Mouse (Mus musculus) ovary, postnatal 10 days (tissue): ENCODE results near the gene Adgrg3.
"Not testable (repeated sequence)": the region's sequence is repeated elsewhere in the genome, so short reads cannot be mapped to it uniquely, and the experiment has no call there.

Experiments
- DNase-seq: peaks from one replicate; pipeline ENCODE4 v3.0.0; 2022; ENCODE audit warnings: low spot score

Adgrg3 gene

DNA sequence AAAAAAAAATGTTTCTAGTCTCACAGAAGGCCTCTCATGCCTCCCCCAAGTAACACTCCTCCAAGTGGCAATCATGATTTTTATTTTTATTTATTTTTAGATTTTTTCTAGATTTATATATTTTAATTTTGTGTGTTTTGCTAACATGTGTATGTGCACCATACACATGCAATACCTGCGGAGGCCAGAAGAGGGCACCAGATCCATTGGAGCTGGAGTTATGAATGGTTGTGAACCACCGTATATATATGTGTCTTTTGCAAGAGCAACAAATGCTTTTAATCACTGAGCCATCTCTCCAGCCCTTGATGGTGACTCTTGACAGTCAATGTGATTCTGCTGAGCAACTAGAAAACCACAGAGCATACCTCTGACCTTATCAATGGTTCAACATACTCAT, 7.9 kb downstream of the Adgrg3 start:
- DNase-seq = no peak

DNA sequence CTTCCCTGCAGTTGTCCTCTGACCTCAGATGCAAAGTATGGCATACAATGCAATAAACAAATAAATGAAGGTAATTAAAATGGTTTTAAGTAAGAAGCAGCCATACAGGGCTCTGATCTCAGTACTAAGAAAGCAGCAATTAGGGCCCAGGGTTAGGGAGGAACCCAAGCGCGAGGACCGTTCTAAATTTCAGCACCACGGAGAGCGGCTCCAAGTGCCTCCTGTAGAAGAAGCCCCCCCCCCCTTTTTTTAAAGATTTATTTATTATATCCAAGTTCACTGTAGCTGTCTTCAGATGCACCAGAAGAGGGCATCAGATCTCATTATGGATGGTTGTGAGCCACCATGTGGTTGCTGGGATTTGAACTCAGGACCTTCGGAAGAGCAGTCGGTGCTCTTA, 10.9 kb downstream of the Adgrg3 start:
- DNase-seq = not testable (repeated sequence)

DNA sequence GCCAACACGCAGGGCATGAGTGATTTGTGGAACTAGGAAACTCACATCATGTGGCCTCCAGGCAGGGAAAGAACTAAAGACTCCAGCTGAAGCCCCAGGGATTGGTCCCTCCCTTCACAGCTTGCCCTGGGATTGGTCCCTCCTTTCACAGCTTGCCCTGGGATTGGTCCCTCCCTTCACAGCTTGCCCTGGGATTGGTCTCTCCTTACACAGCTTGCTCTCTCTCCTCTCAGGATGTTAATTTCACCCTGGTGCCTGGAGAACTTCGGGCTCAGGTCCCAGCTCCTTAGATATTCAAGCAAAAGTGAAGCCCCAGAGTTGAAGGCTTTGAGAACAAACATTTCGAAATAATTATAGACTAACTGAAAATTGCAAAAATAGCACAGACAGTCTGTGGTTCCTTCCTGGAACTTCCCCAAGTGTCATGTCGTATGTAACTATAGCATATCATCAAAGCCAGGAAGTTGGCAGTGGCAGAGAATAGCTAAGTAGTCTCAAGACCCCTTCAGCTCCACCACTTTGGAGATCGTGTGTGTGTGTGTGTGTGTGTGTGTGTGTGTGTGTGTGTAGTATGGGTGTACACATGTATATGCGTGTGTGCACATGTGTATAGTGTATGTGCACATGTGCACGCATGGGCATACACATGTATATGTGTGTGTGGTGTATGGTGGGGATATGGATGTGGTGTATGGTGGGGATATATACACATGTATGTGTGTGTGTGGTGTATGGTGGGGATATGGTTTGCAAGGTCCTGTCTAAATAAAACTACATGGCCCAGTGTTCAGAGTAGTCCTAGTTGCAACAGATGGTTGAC, 19.8 kb downstream of the Adgrg3 start:
- no peak for DNase-seq

DNA sequence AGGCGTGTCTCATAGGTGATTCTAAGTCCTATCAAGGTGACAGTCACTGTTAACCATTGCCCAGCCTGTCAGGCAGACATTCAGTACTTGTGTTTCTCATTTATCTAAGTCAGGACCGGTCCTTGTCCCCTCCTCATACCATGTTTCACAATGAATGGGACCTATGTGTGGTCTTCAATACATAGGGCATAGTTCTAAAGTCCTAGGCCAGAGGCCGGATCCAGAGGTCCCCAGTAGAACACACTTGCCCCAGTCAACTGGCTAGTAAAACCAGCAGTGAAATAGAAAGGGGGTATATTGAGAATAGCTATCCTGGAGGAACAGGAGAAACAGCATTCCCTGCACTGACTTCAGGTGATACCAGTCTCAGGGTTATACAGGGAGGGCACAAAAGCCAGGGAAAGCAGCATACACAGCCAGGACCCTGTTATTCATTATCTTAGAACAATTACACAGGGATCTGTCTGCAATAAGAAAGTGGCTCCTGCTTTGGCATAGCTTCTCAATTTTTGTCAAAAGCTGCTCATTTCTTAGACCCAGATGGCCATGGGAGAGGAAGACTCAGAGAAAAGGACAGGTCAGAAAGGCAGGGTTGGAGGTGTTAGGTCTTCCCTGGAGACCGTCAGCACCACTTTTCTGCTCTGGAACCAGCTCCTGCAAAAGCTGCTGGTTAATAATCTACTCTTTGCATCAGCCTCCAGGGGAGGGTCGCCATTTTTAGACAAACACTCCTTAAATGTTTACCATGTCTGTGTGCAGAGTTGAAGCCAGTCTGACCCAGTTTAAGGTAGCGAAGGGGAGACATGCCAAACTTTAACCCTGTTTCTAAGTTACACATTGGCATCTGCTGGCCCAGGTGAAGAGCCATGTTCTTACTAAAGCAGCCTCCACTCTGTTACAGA, 24.6 kb downstream of the Adgrg3 start:
- DNase-seq = no peak

DNA sequence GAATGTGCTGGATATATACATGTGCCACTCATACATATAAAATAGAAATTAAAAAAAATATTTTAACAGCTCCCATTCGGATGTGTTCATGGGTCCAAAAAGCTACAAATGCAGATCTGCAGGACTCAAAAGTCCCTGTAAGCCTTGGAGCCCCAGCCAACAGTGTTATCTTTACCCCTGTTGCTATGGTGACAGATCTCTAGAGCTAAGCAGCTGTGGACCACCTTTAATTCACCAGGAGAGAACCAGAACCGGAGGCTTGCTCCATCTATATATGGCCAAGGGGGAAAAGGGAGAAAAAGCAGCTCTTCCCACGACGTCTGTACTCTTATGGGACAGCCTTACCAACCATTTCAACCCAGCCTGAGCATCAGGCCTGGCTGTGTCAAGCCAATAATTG, 27.3 kb downstream of the Adgrg3 start:
- no peak for DNase-seq

DNA sequence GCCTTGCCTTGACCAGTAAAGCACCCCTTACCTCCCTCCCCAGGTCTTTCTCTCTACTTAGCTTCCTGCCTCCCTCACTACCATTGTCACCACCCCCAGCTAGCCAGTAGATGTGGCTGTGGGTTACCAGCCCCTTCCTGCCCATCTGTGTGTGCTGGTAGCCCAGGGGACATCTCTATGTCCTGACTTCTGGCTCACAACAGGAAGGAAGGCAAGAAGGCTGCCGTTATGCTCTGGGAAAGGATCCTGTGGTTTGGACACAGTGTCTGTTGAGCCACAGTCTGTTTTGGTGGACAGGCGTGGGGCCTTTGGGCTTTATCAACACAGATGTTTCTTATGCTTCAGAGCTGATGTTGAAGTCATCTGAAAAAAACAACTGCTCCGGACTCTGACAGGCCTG, 29.5 kb downstream of the Adgrg3 start:
- no peak for DNase-seq

DNA sequence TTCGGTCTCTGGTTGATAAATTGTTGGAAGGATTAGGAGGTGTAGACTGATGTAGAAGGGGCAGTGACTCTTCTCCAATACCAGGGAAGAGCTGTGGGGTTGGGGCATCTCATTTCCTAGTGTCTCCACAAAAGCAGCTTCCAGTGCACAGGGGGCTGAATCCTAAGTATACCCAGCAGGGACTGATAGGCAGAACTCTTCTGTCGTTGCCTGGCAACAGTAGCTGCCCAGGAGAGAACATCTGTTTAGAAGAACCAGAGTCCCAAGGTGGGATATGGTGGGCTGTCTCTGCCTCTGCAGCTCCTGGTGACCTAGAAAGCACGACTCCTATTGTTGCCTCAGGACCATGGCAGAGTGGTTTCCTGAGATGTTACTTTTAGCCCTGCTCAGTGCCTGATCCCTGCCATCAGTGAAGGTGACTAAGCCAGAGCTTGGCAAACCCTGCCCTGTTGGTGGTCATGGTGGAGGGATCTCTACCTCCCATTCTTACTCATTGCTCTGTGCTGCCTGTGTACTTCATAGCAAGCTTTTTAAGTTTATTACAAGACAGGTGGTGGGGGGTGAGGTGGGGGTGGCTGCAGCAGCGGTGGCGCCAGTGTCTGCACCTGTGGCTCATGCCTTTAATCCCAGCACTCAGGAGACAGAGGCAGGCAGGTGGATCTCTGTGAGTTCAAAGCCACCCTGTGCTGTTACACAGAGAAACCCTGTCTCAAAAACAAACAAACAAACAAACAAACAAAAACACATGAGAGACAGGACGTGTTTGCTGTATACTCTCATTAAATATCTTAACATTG, 30.6 kb downstream of the Adgrg3 start:
- DNase-seq = no peak

DNA sequence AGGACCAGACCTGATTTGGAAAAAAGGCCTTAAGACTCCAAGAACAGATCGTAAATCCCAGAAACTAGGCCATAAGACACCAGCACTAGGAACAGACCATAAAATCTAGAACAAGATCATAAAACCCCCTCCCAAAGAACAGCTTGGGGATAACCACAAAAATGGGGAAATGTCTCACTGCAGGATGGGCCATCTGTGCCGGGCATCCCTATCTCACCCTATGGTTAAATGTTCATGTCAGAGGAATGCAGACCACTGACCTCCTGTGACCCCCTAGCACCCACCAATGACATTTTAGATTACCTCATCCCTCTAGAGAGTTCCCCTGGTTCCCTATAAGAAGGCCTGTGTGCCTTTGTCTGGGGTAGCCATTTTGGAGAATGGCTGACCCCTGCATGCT, 32.1 kb downstream of the Adgrg3 start:
- DNase-seq = no peak

DNA sequence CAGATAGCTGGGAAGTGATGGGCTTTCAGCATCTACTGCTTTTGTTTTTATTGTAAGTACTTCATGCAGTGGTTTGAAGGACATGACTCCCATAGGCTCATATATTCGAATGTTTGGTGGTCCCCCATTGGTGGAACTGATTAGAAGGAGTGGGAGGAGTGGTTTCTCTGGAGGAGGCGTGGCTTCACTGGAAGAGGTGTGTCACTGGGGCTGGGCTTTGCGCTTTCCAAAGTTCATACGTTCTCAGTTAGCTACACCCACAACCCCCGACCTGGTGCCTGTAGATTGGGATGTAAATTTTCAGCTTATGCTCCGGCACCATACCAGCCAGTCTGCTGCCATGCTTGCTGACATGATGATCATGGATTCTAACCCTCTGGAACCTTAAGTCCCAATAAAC, 36.9 kb downstream of the Adgrg3 start:
- DNase-seq = no peak

DNA sequence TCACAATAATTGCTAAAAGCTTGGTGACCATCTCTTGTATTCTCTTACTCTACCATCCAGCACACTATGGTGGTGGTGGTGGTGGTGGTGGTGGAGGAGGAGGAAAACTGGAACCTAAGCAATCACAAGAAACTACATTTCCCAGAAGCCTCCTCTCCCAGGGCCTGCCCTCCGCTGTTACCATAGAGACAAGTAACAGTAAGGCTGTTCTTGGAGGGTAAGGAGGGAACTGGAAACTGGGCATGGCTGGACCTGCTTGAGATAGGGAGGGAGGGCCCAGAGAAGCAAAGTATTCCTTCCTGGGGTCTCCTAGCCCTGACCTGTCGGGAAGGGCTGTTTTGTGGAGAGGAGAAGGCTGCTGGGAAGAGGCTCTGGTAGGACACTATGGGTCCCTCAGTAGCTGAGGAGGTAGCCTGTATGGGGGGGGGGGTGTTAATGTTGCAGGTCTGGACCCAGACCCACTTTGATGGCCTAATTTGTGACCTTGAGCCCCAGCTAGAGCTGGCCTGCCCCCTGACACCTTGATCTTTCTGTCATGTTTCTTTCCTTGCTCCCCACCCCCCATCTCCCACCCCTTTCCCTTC, 37.5 kb downstream of the Adgrg3 start, which contains the start of gene Drc7:
Gene Drc7 (plus strand): TSS at position 177 of the 584 bp plus-strand sequence.
- DNase-seq = no peak

DNA sequence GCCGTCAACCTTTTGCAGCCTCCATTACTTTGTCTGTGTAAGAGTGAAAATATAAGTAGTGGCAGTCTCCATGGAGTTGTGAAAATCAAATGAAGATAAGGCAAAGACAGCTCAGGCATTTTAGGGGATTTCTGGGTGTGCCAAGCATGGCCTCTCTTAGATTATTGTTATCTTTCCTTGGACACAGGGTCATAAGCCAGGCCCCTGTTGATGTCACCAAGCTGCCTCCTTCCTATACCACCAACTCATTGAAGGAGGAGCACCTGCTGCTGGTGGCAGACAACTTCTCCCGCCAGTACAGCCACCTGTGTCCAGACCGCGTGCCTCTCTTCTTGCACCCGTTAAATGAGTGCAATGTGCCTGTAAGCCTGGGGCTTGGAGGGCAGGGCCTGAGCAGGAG, 38.9 kb downstream of the Adgrg3 start:
- DNase-seq = no peak

DNA sequence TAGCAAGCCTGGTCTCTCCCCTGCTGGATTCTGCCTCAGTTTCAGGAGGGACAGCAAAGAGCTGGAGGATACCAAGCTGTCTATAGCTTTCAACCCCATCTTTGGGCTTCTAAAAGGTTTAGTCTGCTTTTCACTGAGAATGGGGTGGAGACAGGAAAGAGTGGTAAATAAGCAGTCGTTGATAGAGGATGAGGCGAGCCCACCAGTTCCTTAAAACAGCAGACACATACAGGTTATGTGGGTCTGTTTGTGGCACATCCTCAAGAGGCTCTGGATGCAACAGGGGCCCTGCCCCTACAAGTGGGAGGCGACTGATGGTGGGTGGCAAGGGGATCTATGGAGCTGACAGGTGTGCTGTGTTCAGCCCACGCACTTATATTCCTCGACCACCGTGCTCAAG, 41.2 kb downstream of the Adgrg3 start:
- no peak for DNase-seq

DNA sequence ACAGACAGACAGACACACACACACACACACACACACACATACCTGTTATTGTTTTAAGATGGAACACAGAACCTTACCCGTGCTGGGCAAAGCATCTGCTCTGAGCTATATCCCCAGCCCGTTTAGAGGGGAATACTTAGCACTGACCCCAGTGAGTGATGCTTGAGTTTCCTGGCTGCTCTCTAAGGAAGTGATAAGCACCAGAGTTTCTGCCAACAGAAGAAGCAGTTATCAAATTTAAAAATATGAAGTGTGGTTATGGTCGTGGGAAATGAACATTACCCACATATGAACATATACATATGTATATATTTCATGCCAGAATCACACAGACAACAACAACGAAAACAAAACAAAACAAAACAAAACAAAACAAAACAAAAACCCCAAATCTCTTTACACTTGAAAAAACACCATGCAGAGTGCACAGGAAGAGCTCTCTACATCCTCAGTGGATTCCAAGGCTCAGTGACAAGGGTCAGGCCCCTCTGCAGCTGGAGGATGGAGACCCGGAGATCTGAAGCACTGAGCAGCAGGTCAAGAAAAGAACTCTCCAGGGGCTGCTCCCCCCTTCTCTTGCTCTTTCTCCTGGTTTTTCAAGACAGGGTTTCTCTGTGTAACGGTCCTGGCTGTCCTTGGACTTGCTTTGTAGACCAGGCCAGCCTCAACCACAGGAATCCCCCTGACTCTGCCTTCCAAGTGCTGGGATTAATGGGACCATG, 42.5 kb downstream of the Adgrg3 start:
- DNase-seq = no peak

DNA sequence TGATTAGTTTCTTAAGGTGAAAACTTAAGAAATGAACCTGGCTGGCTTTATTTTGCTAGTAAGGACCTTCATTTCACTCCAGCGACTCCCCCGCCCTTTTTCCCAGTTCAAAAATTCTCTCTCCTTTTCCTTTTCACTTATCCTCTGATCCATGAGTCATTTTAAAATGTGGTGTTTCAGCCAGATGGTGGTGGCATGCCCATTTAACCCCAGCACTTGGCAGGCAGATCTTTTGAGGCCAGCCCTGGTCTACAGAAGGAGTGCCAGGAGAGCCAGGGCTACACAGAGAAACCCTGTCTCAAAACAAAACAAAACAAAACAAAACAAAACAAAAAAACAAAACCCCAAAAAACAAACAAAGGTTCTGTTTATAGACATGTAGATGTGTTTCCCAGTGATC, 47.0 kb downstream of the Adgrg3 start:
- no peak for DNase-seq

DNA sequence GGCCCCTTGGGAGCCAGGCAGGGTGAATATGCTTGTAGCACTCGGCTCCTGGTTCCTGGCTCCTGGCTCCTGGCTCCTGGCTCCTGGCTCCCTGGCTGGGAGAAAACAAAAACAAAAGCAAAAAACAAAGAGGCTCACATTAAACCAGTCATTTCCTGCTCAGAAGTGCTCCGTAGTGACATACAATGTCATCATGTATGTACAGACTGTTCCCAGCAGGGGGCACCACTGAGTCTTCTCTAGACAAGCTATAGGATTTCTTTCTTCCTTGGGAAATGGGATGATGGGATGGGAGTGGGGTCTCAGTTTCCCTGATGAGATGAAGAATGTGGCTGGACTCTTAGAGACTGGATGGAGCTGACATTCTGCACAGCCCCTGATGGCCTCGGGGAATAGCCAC, 50.1 kb downstream of the Adgrg3 start:
- no peak for DNase-seq

DNA sequence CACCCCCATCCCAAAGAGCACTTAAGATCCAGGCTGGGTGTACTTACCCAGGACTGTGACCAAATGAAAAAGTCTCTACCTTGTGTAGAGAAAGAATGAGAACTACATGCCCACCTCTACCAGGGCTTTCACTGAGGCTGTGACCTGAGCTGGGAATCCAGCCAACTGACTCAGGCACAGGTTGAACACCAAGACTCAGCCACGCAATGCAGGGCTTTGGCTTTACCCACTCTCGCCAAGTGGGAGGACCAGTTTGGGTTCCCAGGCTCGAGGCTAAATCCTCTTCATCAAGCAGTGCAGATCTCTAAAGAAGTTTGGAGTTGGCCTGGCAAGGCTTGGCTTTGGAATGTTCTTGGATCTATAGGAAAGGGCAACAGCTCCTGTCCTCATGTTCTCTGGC, 58.0 kb downstream of the Adgrg3 start:
- DNase-seq = no peak

DNA sequence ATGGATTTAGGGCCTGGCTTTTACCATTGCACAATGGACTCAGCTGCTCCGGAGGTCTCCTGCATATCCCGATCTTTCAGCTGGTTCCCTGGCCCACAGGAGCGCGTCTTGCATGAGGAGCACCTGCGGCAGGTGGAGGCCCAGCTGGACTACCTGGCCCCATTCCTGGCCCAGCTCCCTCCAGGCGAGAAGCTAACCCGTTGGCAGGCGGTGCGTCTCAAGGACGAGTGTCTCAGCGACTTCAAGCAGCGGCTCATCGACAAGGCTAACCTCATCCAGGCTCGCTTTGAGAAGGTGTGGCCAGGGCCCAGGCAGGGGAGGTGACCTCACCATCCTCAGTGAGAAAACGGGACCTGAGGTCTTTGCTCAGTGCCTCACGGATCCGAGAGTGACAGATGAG, 58.7 kb downstream of the Adgrg3 start:
- DNase-seq = no peak

DNA sequence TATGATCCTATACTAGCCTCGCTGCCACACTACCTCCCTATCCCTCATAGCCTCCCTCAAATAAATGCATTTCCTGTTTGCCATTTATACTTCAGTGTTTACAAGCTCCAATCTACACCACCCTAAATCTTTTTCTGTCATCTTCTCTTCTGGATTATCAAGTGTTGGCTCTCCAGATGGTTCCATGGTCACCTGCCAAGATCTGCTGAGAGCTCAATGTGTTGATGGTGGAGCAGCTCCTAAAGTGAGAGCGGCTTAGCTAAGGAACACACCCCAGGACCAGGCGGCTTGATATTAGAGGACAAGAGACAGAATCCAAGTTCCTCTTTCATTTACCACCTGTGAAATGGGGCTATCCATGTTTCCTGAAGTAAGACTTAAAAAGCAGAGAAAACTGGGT, 60.6 kb downstream of the Adgrg3 start:
- no peak for DNase-seq

DNA sequence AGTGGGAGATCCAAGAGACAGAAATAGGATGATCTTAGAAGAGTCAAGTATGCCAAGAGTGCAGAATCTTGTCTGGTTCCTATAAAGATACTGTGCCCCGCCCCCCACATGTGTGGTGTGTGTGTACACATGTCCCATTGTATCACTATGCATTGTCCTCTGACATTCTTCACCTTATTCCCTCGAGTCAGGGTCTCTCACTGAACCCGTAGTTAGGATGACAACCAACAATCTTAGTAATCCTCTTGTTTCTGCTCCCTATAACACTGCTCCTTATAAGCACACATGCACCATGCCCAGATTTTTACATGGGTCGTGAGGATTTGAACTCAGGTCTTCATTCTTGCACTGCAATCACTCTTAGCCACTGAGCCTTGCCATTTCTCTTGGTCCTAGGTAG, 61.8 kb downstream of the Adgrg3 start:
- DNase-seq = no peak

DNA sequence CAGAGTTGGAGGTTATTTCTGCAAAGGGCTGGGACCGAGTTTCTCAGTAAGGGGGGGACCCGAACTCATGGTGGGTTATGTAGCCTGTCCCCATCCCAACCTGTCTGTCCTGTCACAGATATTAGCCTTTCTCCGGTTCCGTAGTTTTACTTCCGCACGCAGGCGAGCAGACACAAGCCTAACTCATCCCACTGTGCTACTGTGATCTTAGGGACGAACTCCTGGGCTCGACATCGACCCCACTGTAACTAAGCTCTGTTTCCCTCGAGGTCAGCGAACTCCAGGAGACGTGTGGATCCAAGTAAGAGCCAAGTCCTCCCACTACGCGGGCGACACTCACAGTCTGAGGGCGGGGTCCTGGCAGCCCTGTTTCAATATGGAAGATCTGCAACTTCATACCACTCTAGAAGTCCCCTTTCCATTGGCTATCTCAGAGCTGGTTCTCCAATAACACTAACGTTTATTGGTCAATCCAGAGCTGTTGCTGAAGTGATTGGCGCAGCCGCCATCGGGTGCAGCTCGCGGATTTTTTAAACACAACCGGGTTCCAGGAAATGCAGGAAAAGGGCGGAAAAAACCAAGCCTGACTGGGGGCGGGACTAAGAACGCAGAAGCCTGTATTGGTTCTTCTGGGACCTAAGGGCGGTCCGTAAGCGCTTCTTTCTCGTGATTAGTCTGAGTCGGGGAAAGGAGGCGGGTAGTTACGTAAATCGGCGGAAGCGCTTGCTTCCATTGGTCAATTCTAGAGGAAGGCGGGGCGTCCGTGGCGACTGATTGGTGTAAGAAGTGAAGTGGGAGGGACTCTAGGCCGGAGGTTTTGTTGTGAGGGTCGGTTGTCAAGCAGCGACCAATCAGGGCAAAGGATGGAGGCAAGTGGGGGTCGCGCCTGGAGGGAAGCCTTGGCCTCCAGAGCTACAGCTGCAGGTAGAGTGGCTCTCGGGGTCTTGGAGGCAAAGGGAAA, 63.2 kb downstream of the Adgrg3 start, which contains the start of gene Katnb1:
Gene Katnb1 (plus strand): TSS at position 806 of the 961 bp plus-strand sequence.
- DNase-seq = peak; percentile 87
